Mouse (Mus musculus): ENCODE data around the gene Pole3. TPM values are rescaled to one million over a fixed set of nuclear protein-coding genes. Genes with fewer than 3 reads are reported as not detected.

Pole3 gene
- polyA plus RNA-seq, 1 experiment from 2014 or later = 87.6 TPM

GRCm38 (mm10) chr4:62518416-62519121 lies 6.3 kb downstream of the Pole3 start:
- Histone ChIP-seq H3K9me3 (replicated peaks) (no peaks in the 10 kb centered on the region), H3K4me2 (replicated peaks) (peak overlapping the region; percentile 76), H3K4me1 (peaks cover 52% of the 10 kb centered on the region), H3K9ac (0 out of 2 replicates have a peak overlapping the region, but pooled peaks have one; percentile 63), H3K27me3 (no peaks in the 10 kb centered on the region), H3K36me3 (peaks cover 15% of the 10 kb centered on the region; the same call in 1 of the 2 replicates), H3K27ac (replicated peaks) (peak overlapping the region; percentile 89), H3K4me3 (replicated peaks) (peak overlapping the region; percentile 79)
- WGBS = 34% methylated on average over 13 of the region's 13 CpGs
- no peak for ATAC-seq (ENCODE audit: insufficient number of reproducible peaks, low FRiP score, low TSS enrichment, low read depth)

GRCm38 (mm10) chr4:62517538-62518415 lies 7.1 kb downstream of the Pole3 start:
- no peak for ATAC-seq (ENCODE audit: insufficient number of reproducible peaks, low FRiP score, low TSS enrichment, low read depth)
- Histone ChIP-seq H3K9ac (no peak overlapping the region), H3K36me3 (peaks cover 15% of the 10 kb centered on the region), H3K9me3 (replicated peaks) (no peaks in the 10 kb centered on the region), H3K27ac (replicated peaks) (peak overlapping the region; percentile 89; the same call in 1 of the 2 replicates), H3K4me1 (peaks cover 48% of the 10 kb centered on the region), H3K4me3 (replicated peaks) (peak overlapping the region; percentile 79; the same call in 1 of the 2 replicates), H3K4me2 (replicated peaks) (peak overlapping the region; percentile 76), H3K27me3 (no peaks in the 10 kb centered on the region)
- WGBS = 45% methylated on average over 10 of the region's 10 CpGs

DNA sequence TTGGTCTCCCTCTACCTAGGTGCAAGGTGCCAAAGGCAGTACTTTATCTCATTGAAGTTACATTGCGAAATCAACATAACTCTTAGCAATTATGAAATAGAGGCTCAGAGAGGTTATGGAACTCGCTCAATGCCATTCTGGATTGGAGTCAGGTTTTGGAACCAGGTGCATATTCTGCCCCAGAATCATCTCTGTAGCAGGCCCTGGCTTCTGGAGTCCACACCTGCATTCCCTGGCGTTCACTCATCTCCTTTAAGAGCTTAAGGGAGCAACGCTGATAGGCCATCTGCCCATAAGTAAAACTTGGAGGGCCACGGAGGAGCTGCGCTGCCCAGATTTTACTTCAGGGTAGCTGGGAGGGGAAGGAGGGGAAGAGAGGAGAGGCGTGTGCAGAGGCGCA lies 7.8 kb downstream of the Pole3 start:
- H3K9ac ChIP-seq = no peak overlapping the region
- H3K4me3 ChIP-seq (replicated peaks) = no peak overlapping the region
- WGBS = 72% methylated on average over 8 of the region's 8 CpGs
- no peak overlapping the region for H3K4me2 ChIP-seq (replicated peaks)
- H3K36me3 ChIP-seq = peaks cover 20% of the 10 kb centered on the region
- H3K27ac ChIP-seq (replicated peaks) = peak overlapping the region; percentile 41; the same call in 1 of the 2 replicates
- no peak for ATAC-seq (ENCODE audit: insufficient number of reproducible peaks, low FRiP score, low TSS enrichment, low read depth)
- no peaks in the 10 kb centered on the region for H3K9me3 ChIP-seq (replicated peaks)
- H3K27me3 ChIP-seq = no peaks in the 10 kb centered on the region
- peaks cover 48% of the 10 kb centered on the region for H3K4me1 ChIP-seq

GRCm38 (mm10) chr4:62516579-62516978 lies 8.3 kb downstream of the Pole3 start:
- no peaks in the 10 kb centered on the region for H3K9me3 ChIP-seq (replicated peaks)
- H3K4me3 ChIP-seq (replicated peaks) = no peak overlapping the region
- peaks cover 48% of the 10 kb centered on the region for H3K4me1 ChIP-seq
- ATAC-seq (ENCODE audit: insufficient number of reproducible peaks, low FRiP score, low TSS enrichment, low read depth) = no peak
- WGBS = 83% methylated on average over 1 of the region's 1 CpGs
- H3K27me3 ChIP-seq = no peaks in the 10 kb centered on the region
- no peak overlapping the region for H3K27ac ChIP-seq (replicated peaks)
- no peak overlapping the region for H3K4me2 ChIP-seq (replicated peaks)
- peaks cover 24% of the 10 kb centered on the region for H3K36me3 ChIP-seq
- H3K9ac ChIP-seq = no peak overlapping the region

DNA sequence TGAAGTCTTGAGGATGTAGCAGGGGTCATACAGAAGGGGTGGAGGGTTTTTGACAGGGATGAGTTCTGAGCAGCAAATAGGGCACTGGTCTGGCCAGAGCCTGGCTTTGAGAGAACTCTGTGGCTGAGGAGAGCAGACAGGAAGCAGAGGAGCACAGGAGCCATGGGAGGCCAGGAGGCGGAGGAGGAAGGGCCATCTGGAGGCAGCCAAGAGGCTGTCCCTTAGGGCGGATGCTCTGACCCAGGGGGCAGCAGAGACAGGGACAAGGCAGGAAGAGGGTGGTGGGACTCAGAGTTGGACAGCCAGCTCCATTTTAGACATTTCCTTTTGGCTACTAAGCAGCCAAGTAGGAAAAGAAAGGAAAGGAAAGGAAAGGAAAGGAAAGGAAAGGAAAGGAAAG lies 8.8 kb downstream of the Pole3 start:
- H3K36me3 ChIP-seq = peaks cover 29% of the 10 kb centered on the region
- H3K4me3 ChIP-seq (replicated peaks) = no peak overlapping the region
- no peaks in the 10 kb centered on the region for H3K9me3 ChIP-seq (replicated peaks)
- H3K27ac ChIP-seq (replicated peaks) = no peak overlapping the region
- H3K27me3 ChIP-seq = no peaks in the 10 kb centered on the region
- H3K9ac ChIP-seq = no peak overlapping the region
- WGBS = 53% methylated on average over 2 of the region's 2 CpGs
- no peak for ATAC-seq (ENCODE audit: insufficient number of reproducible peaks, low FRiP score, low TSS enrichment, low read depth)
- H3K4me1 ChIP-seq = peaks cover 48% of the 10 kb centered on the region
- H3K4me2 ChIP-seq (replicated peaks) = no peak overlapping the region

DNA sequence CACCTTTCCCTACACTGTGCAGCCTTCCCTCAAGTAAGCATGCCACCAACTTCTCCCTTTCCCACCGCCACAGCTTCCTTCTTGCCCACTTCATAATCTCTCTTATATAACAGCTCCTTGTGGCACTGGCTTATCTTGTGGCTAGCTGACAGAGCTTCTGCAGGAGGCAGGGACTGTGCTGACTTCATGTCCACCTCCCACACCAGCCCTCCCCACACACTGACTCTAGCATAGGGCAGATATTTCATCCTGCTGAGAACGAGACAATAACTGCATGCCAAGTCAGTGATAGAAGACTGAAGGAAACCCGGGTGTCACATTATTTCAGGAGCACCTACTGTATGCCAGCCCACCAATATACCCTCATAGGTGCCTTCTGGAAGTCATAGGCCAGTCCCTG lies 9.4 kb downstream of the Pole3 start:
- Histone ChIP-seq H3K27me3 (no peaks in the 10 kb centered on the region), H3K27ac (replicated peaks) (no peak overlapping the region), H3K4me2 (replicated peaks) (no peak overlapping the region), H3K36me3 (peaks cover 35% of the 10 kb centered on the region), H3K4me3 (replicated peaks) (no peak overlapping the region), H3K9ac (no peak overlapping the region), H3K9me3 (replicated peaks) (no peaks in the 10 kb centered on the region), H3K4me1 (peaks cover 46% of the 10 kb centered on the region)
- ATAC-seq (ENCODE audit: insufficient number of reproducible peaks, low FRiP score, low TSS enrichment, low read depth) = no peak
- 74% methylated on average over 3 of the region's 3 CpGs for WGBS

DNA sequence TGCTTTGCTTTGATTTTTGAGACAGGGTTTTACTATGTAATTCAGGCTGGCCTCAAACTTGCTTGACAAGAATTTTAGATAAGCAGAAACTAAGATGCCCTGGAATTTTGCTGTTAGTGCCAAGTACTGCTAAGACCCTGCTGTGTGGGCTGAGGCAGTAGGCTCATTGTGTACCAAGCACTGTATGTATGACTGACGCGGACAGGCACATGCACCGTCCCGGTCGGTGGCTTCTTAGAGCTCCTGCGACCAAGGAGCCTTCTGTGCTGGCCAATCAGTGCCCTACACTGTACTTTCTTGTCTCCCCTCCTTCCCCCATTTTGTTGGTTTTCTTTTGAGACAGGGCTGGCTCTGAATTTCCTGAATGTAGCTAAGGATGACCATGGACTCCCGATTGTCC lies 9.9 kb downstream of the Pole3 start:
- no peak overlapping the region for H3K4me3 ChIP-seq (replicated peaks)
- no peak overlapping the region for H3K27ac ChIP-seq (replicated peaks)
- 73% methylated on average over 7 of the region's 7 CpGs for WGBS
- no peaks in the 10 kb centered on the region for H3K27me3 ChIP-seq
- no peak overlapping the region for H3K4me2 ChIP-seq (replicated peaks)
- H3K9me3 ChIP-seq (replicated peaks) = no peaks in the 10 kb centered on the region
- H3K36me3 ChIP-seq = peaks cover 40% of the 10 kb centered on the region
- H3K4me1 ChIP-seq = peaks cover 43% of the 10 kb centered on the region
- ATAC-seq (ENCODE audit: insufficient number of reproducible peaks, low FRiP score, low TSS enrichment, low read depth) = no peak
- no peak overlapping the region for H3K9ac ChIP-seq

- 41% methylated on average over 11 of the region's 11 CpGs for WGBS
- ATAC-seq (ENCODE audit: insufficient number of reproducible peaks, low FRiP score, low TSS enrichment, low read depth) = no peak
- Histone ChIP-seq H3K9me3 (replicated peaks) (no peaks in the 10 kb centered on the region), H3K27me3 (no peaks in the 10 kb centered on the region), H3K4me1 (peaks cover 42% of the 10 kb centered on the region), H3K4me3 (replicated peaks) (no peak overlapping the region), H3K9ac (no peak overlapping the region), H3K4me2 (replicated peaks) (no peak overlapping the region), H3K36me3 (peaks cover 50% of the 10 kb centered on the region), H3K27ac (replicated peaks) (no peak overlapping the region)
Measured at GRCm38 (mm10) chr4:62513998-62514506, 10.8 kb downstream of the Pole3 start.

DNA sequence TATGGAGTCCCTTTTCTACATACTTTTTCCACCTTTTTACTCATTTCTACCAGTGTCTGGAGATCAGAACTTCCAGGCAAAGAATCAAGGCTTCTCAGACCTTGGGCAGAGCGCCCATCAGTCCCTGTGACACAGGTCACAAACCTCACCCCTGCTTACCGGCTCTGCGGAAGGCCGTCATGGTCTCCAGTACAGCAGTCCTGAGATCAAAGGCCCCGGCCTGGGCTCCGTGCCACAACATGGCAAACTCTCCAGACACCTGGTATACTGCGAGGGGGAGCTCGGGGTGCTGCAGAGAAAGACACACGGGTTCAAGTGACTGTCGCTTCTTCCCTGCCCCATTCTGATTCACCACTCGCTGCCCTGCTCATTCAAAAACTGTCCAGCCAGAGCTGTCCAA lies 14.9 kb downstream of the Pole3 start:
- H3K36me3 ChIP-seq = peaks cover 64% of the 10 kb centered on the region
- 89% methylated on average over 11 of the region's 11 CpGs for WGBS
- H3K4me3 ChIP-seq (replicated peaks) = no peak overlapping the region
- H3K4me1 ChIP-seq = peaks cover 7% of the 10 kb centered on the region; the same call in 1 of the 2 replicates
- no peaks in the 10 kb centered on the region for H3K27me3 ChIP-seq
- no peaks in the 10 kb centered on the region for H3K9me3 ChIP-seq (replicated peaks)
- no peak overlapping the region for H3K9ac ChIP-seq
- no peak overlapping the region for H3K27ac ChIP-seq (replicated peaks)
- no peak for ATAC-seq (ENCODE audit: insufficient number of reproducible peaks, low FRiP score, low TSS enrichment, low read depth)
- H3K4me2 ChIP-seq (replicated peaks) = no peak overlapping the region

DNA sequence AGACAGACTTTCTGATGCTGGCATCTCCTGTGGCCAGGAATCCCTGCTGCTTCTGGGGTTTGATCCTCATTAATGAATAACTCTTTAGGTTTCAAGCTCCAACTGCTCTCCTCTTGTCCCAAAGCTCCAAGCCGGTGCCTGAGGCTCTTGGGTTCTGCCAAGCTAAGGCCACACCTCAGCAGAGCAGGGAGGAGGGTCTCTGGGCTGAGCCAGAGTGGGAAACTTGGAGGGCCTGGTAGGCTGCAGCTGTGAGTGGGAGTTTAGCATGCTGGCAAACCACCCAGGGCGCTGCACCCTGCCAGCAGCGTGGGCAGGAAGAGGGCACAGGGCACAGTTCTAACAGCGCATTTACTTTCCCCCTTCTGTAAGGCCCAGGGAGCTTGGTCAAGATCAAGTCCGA lies 16.0 kb downstream of the Pole3 start:
- Histone ChIP-seq H3K36me3 (peaks cover 63% of the 10 kb centered on the region), H3K27ac (replicated peaks) (no peak overlapping the region), H3K27me3 (no peaks in the 10 kb centered on the region), H3K4me2 (replicated peaks) (no peak overlapping the region), H3K9me3 (replicated peaks) (no peaks in the 10 kb centered on the region), H3K4me3 (replicated peaks) (no peak overlapping the region), H3K4me1 (peaks cover under 1% of the 10 kb centered on the region; the same call in 1 of the 2 replicates), H3K9ac (no peak overlapping the region)
- WGBS = 90% methylated on average over 5 of the region's 5 CpGs
- ATAC-seq (ENCODE audit: insufficient number of reproducible peaks, low FRiP score, low TSS enrichment, low read depth) = no peak

DNA sequence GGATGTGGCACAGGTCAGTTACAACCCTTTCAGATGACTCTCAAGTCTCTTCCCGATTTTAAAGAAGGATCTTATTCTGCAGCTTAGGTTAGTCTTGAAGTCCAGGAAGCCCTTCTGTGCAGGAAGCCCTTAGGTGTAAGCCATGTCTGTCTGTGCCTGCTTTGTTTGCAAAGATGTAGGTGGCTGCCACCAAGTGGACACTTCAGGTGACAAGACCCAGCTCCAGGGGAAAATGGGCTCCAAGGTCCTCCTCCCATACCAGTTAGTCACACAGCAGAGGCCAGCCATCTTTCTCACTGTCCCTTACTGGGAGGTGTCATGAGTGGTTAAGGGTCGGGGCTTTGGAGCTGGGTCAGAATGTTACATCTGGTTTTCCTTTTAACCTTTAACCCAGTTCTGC lies 18.1 kb downstream of the Pole3 start:
- H3K4me1 ChIP-seq = 0 out of 2 replicates have a peak, but pooled peaks cover 11% of the 10 kb centered on the region
- H3K36me3 ChIP-seq = peaks cover 42% of the 10 kb centered on the region
- H3K9me3 ChIP-seq (replicated peaks) = no peaks in the 10 kb centered on the region
- H3K9ac ChIP-seq = no peak overlapping the region
- H3K27me3 ChIP-seq = no peaks in the 10 kb centered on the region
- H3K27ac ChIP-seq (replicated peaks) = no peak overlapping the region
- H3K4me2 ChIP-seq (replicated peaks) = no peak overlapping the region
- WGBS = 60% methylated on average over 2 of the region's 2 CpGs
- no peak for ATAC-seq (ENCODE audit: insufficient number of reproducible peaks, low FRiP score, low TSS enrichment, low read depth)
- H3K4me3 ChIP-seq (replicated peaks) = no peak overlapping the region

All from embryonic facial prominence, embryonic 15.5 days (tissue).